Mouse (Mus musculus) lung, postnatal 0 days (tissue): ENCODE results near the gene Camta1. TPM values are rescaled to one million over a fixed set of nuclear protein-coding genes. Genes with fewer than 3 reads are reported as not detected.

ENCODE experiments used
- ATAC-seq: fragments of 200-750 bp; cut with Nextera tagmentation; 2 replicates; pipeline ENCODE4 v1.8.0; 2017; ENCODE audit warnings: moderate library complexity
- DNase-seq: peaks from one replicate; pipeline ENCODE4 v3.0.0-alpha.2; 2016; ENCODE audit warnings: low spot score
- H3K27ac ChIP-seq: fragments of 300-500 bp; sonication (generic); 2 replicates; pipeline ENCODE4 v1.5.1; 2014; ENCODE audit warnings: antibody characterized with exemption, mild to moderate bottlenecking, low read length, mixed read lengths
- H3K27me3 ChIP-seq: fragments of 300-500 bp; sonication (generic); replicated peaks from 2 replicates; pipeline ENCODE4 v1.6.1; 2014; ENCODE audit warnings: low read length, mixed read lengths; ENCODE audit not compliant: insufficient read depth
- H3K36me3 ChIP-seq: fragments of 300-500 bp; sonication (generic); 2 replicates; pipeline ENCODE4 v1.6.1; 2014; ENCODE audit warnings: low read length, mixed read lengths; ENCODE audit not compliant: insufficient read depth
- H3K4me1 ChIP-seq: fragments of 300-500 bp; sonication (generic); 2 replicates; pipeline ENCODE4 v1.6.1; 2014; ENCODE audit warnings: antibody characterized with exemption, low read depth, low read length, mixed read lengths; ENCODE audit not compliant: insufficient read depth
- H3K4me2 ChIP-seq: fragments of 300-500 bp; sonication (generic); replicated peaks from 2 replicates; pipeline ENCODE4 v1.6.1; 2014; ENCODE audit warnings: low read depth, mild to moderate bottlenecking, low read length, moderate library complexity, mixed read lengths
- H3K4me3 ChIP-seq: fragments of 300-500 bp; sonication (generic); 2 replicates; pipeline ENCODE4 v1.5.1; 2014; ENCODE audit warnings: low read depth, low read length
- H3K9ac ChIP-seq: fragments of 300-500 bp; sonication (generic); replicated peaks from 2 replicates; pipeline ENCODE4 v1.6.1; 2014; ENCODE audit warnings: low read depth, mild to moderate bottlenecking
- H3K9me3 ChIP-seq: fragments of 300-500 bp; sonication (generic); 2 replicates; pipeline ENCODE4 v1.6.1; 2016; ENCODE audit warnings: low read length, mixed read lengths
- CTCF ChIP-seq: IDR thresholded peaks from 2 replicates; pipeline ENCODE4 v1.5.1; 2016; ENCODE audit warnings: antibody characterized with exemption, mild to moderate bottlenecking
- EP300 ChIP-seq: IDR thresholded peaks from 2 replicates; pipeline ENCODE4 v1.6.1; 2016; ENCODE audit warnings: antibody characterized with exemption, mild to moderate bottlenecking, control low read depth
- WGBS: fragments of 180-500 bp; shearing (Covaris S2); extraction: QIAGEN DNeasy Blood & Tissue Kit; methylation state at CpG from one replicate; pipeline ENCODE4 v1.1.7; 2014; 5-methylcytosine and 5-hydroxymethylcytosine counted together
- polyA plus RNA-seq: library from polyadenylated mRNA; unstranded; fragments of >200 nt; fragmentation: Nextera tagmentation; extraction: Ambion mirVana; gene quantifications from 2 replicates; pipeline ENCODE4 v1.2.1, GENCODE M21; 2015

Gene Camta1
- polyA plus RNA-seq, 1 experiment from 2014 or later = 86.4 TPM

DNA sequence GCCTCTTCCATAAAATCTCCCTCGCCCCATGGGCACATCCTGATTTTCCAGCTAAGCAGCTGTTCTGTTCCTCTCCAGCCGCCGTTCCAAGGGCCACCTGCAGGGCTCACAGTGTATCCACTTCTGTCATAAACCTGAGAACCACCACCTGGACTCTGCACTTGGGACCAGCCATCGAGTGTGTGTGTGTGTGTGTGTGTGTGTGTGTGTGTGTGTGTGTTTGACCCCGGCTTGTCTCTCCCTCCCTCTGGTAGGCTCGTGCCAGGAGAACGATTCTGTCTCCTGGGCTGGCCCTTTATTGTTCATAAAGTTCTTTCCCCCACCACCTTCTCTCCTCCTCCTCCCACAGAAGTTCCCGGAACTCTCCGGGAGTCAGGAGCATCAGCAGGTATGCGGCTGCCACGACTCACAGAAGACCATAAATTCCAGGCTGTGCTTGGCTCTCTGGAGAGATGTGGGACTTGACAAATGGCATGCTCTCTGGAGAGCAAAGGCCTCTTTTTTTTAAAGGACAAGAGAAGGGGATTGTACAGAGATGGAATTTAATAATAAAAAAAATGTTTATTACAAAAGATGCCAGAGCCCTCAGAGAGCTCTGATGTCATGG, 366.3 kb downstream of the Camta1 start:
- no peak overlapping the region for H3K9ac ChIP-seq
- ATAC-seq (no peak), DNase-seq (no peak)
- no peak overlapping the region for H3K4me3 ChIP-seq
- TF ChIP-seq EP300 (no peak), CTCF (no peak)
- 40% methylated on average over 8 of the region's 11 CpGs for WGBS
- no peak overlapping the region for H3K27ac ChIP-seq
- H3K36me3 ChIP-seq = no peaks in the 10 kb centered on the region
- H3K9me3 ChIP-seq = no peaks in the 10 kb centered on the region
- H3K4me1 ChIP-seq = no peaks in the 10 kb centered on the region
- no peaks in the 10 kb centered on the region for H3K27me3 ChIP-seq
- no peak overlapping the region for H3K4me2 ChIP-seq

DNA sequence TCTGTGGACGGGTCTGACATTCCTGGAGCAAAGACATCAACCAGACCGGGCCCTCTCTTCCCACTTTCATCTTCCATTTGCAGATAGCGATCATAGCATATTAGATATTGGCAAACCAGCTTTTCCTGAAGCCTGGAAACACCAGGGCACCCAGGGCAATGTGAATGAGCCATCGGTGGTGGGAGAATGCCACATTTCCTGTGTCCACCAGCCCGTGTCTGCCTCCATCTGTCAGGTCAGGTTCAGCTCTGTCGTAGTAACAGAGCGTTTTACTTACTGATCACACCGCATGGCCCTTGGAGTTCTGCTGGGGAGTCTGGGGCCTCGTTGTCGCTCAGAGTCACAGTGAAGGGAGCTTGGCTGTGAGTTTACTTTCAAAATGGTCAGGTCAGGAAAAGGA, 368.9 kb downstream of the Camta1 start:
- no peak overlapping the region for H3K27ac ChIP-seq
- no peak overlapping the region for H3K4me2 ChIP-seq
- H3K9me3 ChIP-seq = no peaks in the 10 kb centered on the region
- H3K36me3 ChIP-seq = no peaks in the 10 kb centered on the region
- no peaks in the 10 kb centered on the region for H3K27me3 ChIP-seq
- H3K4me3 ChIP-seq = no peak overlapping the region
- 68% methylated on average over 10 of the region's 10 CpGs for WGBS
- ATAC-seq (no peak), DNase-seq (no peak)
- TF ChIP-seq CTCF (no peak), EP300 (no peak)
- no peak overlapping the region for H3K9ac ChIP-seq
- H3K4me1 ChIP-seq = no peaks in the 10 kb centered on the region

DNA sequence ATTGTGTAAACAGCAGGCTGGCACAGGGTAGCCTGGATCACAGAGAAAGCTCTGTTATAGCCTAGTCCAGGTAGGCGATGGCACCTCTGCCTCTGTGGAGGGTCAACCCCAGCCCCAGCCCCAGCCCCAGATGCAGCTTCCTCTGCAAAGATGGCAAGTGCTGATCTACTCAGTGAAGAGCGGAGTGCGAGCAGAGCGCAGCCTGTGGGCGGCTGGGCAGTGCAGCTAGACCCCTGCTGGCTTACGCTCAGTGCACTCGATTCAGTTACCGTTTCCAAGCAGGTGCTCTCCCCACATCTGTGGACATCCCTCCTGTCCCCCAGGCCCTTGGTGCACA, 377.7 kb downstream of the Camta1 start:
- H3K9ac ChIP-seq = no peak overlapping the region
- no peaks in the 10 kb centered on the region for H3K9me3 ChIP-seq
- 63% methylated on average over 8 of the region's 8 CpGs for WGBS

DNA sequence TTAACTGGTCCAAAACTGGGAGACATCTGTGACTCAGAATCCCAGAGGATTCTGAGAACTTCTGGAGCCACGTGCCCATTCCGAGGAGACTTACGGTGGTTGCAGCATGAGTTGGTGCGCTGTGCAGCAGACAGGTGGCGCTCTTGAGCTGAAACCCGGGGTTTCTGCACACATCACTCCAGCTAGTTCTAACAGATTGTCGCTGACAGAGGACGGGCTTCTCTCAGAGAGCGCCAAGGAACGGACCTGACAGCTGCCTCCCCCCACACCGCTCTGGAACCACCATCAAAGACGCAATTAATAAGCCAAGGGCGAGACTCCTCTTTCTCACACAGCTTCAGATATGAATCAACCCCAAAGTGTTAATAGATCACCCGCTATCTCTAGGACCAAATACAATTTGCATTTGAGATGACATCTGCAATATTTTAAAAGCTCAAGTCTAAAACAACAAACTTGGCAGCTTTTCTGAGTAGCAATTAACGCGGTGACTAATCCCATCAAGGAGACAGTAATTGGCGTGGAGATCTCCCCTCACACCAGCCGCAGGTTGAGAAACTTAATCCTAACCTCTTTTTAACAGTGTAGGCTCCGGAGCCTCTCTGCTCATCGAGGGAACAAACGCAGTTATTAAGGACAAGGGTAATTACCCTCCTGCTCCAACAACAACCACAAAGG, 378.2 kb downstream of the Camta1 start:
- no peaks in the 10 kb centered on the region for H3K4me1 ChIP-seq
- peak; percentile 37; the same call in 1 of the 2 replicates for ATAC-seq
- H3K9me3 ChIP-seq = no peaks in the 10 kb centered on the region
- H3K27me3 ChIP-seq = no peaks in the 10 kb centered on the region
- no peaks in the 10 kb centered on the region for H3K36me3 ChIP-seq
- no peak overlapping the region for H3K9ac ChIP-seq
- 19% methylated on average over 21 of the region's 21 CpGs for WGBS
- H3K4me3 ChIP-seq = no peak overlapping the region
- peak; percentile 62 for DNase-seq
- TF ChIP-seq CTCF = peak; percentile 78
- TF ChIP-seq EP300 = no peak
- no peak overlapping the region for H3K4me2 ChIP-seq
- H3K27ac ChIP-seq = no peak overlapping the region

More for the DNA sequence above, 377.7 kb downstream of the Camta1 start:
- Histone ChIP-seq H3K27me3 (no peaks in the 10 kb centered on the region), H3K27ac (no peak overlapping the region), H3K4me1 (no peaks in the 10 kb centered on the region), H3K36me3 (no peaks in the 10 kb centered on the region), H3K4me3 (no peak overlapping the region), H3K4me2 (no peak overlapping the region)
- DNase-seq (no peak), ATAC-seq (no peak)
- no peak for TF ChIP-seq CTCF
- no peak for TF ChIP-seq EP300

DNA sequence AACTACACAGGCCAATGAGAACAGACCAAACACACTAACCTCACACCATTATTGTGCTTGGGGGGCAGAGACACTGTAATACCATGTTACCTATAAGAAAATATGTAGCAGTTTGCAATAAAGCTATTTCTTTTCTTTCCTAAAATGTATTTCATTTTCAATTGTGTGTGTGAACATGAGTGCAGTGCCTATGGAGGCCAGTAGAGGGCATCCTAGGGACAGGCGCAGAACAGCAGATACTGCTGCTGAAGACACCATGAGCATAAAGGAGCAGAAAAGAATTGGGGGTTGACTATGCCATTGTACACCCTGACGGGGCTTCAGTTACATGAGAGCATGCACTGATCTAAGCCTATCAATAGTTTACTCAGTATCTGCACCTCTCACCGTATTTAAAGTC, 380.7 kb downstream of the Camta1 start:
- no peak overlapping the region for H3K27ac ChIP-seq
- DNase-seq (no peak), ATAC-seq (no peak)
- no peak overlapping the region for H3K4me3 ChIP-seq
- WGBS = 91% methylated on average over 3 of the region's 3 CpGs
- TF ChIP-seq EP300 (no peak), CTCF (no peak)
- H3K9ac ChIP-seq = no peak overlapping the region
- H3K4me1 ChIP-seq = no peaks in the 10 kb centered on the region
- no peaks in the 10 kb centered on the region for H3K9me3 ChIP-seq
- no peaks in the 10 kb centered on the region for H3K27me3 ChIP-seq
- H3K4me2 ChIP-seq = no peak overlapping the region
- H3K36me3 ChIP-seq = no peaks in the 10 kb centered on the region

DNA sequence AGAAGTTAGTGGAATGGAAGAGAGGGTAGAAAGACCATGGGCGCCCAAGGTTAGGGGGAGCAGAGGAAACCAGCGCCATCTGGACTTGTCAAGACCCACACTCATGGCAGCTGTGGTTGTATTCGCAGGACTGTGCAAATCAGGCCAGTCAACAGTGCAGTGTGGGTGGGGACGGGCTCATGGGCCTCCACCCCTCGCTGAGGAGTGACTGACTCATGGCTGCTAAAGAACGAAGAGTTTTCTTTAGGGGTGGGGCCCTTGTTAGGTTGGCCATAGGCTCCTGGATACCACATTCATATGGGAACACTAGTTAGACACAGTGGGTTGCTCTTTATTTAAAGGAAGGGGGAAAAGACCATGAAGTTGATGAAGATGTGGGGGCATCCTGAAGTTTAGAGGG, 383.7 kb downstream of the Camta1 start:
- DNase-seq = no peak
- TF ChIP-seq EP300 (no peak), CTCF (no peak)
- Histone ChIP-seq H3K27me3 (no peaks in the 10 kb centered on the region), H3K4me3 (no peak overlapping the region), H3K36me3 (no peaks in the 10 kb centered on the region), H3K9me3 (no peaks in the 10 kb centered on the region), H3K4me2 (no peak overlapping the region), H3K27ac (no peak overlapping the region), H3K4me1 (no peaks in the 10 kb centered on the region), H3K9ac (no peak overlapping the region)
- 82% methylated on average over 6 of the region's 6 CpGs for WGBS
- ATAC-seq = no peak
